Mouse (Mus musculus) bone marrow, adult 2 months (tissue): ENCODE results near the gene Ryr3.

Source experiments
- CTCF ChIP-seq: fragments of 200-500 bp; IDR thresholded peaks from 2 replicates; pipeline ENCODE4 v1.5.1; 2011; ENCODE audit warnings: low read length, control low read depth; ENCODE audit not compliant: control insufficient read depth, insufficient read depth
- POLR2A ChIP-seq: fragments of 200-500 bp; IDR thresholded peaks from 2 replicates; pipeline ENCODE4 v1.6.1; 2011; ENCODE audit warnings: low read depth, mild to moderate bottlenecking, control low read depth, low read length, borderline replicate concordance; ENCODE audit not compliant: control insufficient read depth

DNA sequence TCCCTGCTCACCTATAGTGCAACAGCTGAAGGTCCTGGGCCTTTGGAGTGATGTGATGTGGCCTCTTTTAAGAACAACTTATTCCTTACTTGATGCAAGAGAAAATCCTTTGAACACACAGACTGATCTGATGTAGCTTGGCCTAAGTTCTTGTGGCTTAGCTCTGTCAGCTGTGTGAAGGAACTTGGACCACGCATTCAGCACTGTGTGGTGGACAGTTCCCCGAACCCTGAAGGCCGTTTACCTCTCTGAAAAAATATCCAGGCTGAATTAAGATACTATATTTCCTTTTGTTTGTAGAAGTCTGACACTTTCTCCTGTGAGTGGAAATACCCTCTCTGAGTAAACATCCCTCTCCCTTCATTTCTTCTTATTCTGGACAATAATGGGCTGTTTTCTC is 374.0 kb downstream of the Ryr3 start:
- TF ChIP-seq CTCF: no peak
- no peak for TF ChIP-seq POLR2A
